Mouse (Mus musculus): ENCODE measurements around the gene Prdm10.

- TF ChIP-seq TAL1 (IDR thresholded peaks at IDR 0.05; ENCODE audit: low read length): no peak
- TF ChIP-seq GATA1 (IDR thresholded peaks at IDR 0.05; ENCODE audit: low read length): no peak
These were observed 20.8 kb downstream of the Prdm10 start for GRCm38 (mm10) chr9:31301107-31301506.
